Mouse (Mus musculus): Measurements from ENCODE around the gene Nhsl1.

- no peak for TF ChIP-seq CHD1 (IDR thresholded peaks at IDR 0.05; ENCODE audit: low read depth, low read length)
- TF ChIP-seq CTCF (IDR thresholded peaks at IDR 0.05 in 2 of 3, conservative IDR thresholded peaks at IDR 0.05 in 1 of 3; ENCODE audit: control insufficient read depth in 1 of 3, insufficient read depth in 1 of 3, low read depth in 2 of 3, low read length in 3 of 3, poor library complexity in 1 of 3, severe bottlenecking in 1 of 3), result no peak
- TF ChIP-seq TBP (IDR thresholded peaks at IDR 0.05; ENCODE audit: low read depth, low read length), result no peak
- no peak for TF ChIP-seq POLR2A (IDR thresholded peaks at IDR 0.05; ENCODE audit: control insufficient read depth in 1 of 2, insufficient read depth in 1 of 2, low read depth in 1 of 2, low read length in 2 of 2, poor library complexity in 1 of 2)
- TF ChIP-seq ETS1 (IDR thresholded peaks at IDR 0.05; ENCODE audit: low read depth, low read length), result no peak
- no peak for TF ChIP-seq HCFC1 (IDR thresholded peaks at IDR 0.05; ENCODE audit: low read depth, low read length)
- no peak for TF ChIP-seq KAT2A (conservative IDR thresholded peaks at IDR 0.05; ENCODE audit: low read depth, low read length)
- TF ChIP-seq ZMIZ1 (IDR thresholded peaks at IDR 0.05; ENCODE audit: low read depth, low read length), result no peak
- TF ChIP-seq SMC3 (IDR thresholded peaks at IDR 0.05; ENCODE audit: low read depth, low read length), result no peak
- TF ChIP-seq E2F4 (IDR thresholded peaks at IDR 0.05; ENCODE audit: borderline replicate concordance, low read depth, low read length), result no peak
- no peak for TF ChIP-seq EP300 (IDR thresholded peaks at IDR 0.05; ENCODE audit: low read depth in 1 of 2, low read length in 2 of 2)
Measured at GRCm38 (mm10) chr10:18455301-18455920, 136.6 kb downstream of the Nhsl1 start.

All from MEL (cell line).